Mouse (Mus musculus): ENCODE data around the gene Aanat. TPM values are rescaled to one million over a fixed set of nuclear protein-coding genes. Genes with fewer than 3 reads are reported as not detected.

Gene Aanat
- polyA plus RNA-seq, 1 experiment from 2014 or later = not detected

DNA sequence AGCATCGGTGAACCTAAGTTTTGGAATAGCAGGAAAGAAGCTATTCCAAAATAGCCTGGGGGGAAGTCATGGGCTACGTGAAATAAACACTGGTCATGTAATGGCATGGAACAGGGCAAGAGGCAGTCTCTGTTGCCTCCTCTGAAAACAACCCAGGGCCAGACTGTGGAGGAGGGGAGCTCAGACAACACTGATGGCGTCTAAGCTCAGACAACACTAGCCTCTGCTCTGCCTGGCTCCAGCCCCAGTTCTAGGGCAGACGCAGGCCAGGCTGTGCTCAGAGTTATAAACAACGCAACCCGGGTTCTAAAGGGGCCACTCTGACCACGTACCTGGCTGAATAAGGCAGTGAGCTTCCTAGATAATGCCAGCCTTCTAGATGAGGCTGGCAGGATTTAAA is 35.5 kb upstream of the Aanat start:
- WGBS = 42% methylated on average over 7 of the region's 7 CpGs
- no peak overlapping the region for H3K4me2 ChIP-seq (replicated peaks; ENCODE audit: low read depth, low read length)
- peaks cover 9% of the 10 kb centered on the region for H3K36me3 ChIP-seq (ENCODE audit: insufficient read depth, low read length)
- no peak overlapping the region for H3K27ac ChIP-seq (ENCODE audit: low read length)
- no peaks in the 10 kb centered on the region for H3K27me3 ChIP-seq (ENCODE audit: insufficient read depth, low read length)
- no peak overlapping the region for H3K4me3 ChIP-seq (ENCODE audit: low read length)
- H3K4me1 ChIP-seq (ENCODE audit: insufficient read depth, low read length) = peaks cover 22% of the 10 kb centered on the region
- H3K9me3 ChIP-seq (ENCODE audit: low read length) = no peaks in the 10 kb centered on the region
- ATAC-seq (ENCODE audit: low FRiP score, low TSS enrichment) = no peak
- H3K9ac ChIP-seq (replicated peaks; ENCODE audit: low read length) = no peak overlapping the region

DNA sequence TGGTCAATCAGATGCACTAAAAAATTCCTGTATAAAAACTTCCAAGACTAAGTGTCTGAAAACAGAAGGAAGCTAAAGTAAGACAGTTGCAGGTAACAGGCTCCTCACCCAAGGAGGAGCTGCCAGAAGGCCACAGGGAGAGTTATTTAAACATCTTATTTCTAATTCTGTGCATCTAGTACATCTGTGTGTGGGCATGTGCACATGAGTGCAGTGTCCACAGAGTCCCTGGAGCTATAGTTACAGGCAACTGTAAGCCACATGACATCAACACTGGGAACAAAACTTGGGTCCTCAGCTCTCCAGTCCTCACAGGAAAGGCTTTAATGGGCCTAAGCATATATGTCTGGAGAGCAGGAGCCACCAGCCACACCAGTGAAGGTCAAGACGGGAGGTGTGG is 34.0 kb upstream of the Aanat start:
- Histone ChIP-seq H3K9me3 (ENCODE audit: low read length) (no peaks in the 10 kb centered on the region), H3K9ac (replicated peaks; ENCODE audit: low read length) (no peak overlapping the region), H3K27ac (ENCODE audit: low read length) (no peak overlapping the region), H3K4me2 (replicated peaks; ENCODE audit: low read depth, low read length) (no peak overlapping the region), H3K4me3 (ENCODE audit: low read length) (no peak overlapping the region), H3K27me3 (ENCODE audit: insufficient read depth, low read length) (no peaks in the 10 kb centered on the region), H3K36me3 (ENCODE audit: insufficient read depth, low read length) (peaks cover 6% of the 10 kb centered on the region; the same call in 1 of the 2 replicates), H3K4me1 (ENCODE audit: insufficient read depth, low read length) (peaks cover 29% of the 10 kb centered on the region)
- ATAC-seq (ENCODE audit: low FRiP score, low TSS enrichment) = no peak
- WGBS = 35% methylated on average over 1 of the region's 1 CpGs

DNA sequence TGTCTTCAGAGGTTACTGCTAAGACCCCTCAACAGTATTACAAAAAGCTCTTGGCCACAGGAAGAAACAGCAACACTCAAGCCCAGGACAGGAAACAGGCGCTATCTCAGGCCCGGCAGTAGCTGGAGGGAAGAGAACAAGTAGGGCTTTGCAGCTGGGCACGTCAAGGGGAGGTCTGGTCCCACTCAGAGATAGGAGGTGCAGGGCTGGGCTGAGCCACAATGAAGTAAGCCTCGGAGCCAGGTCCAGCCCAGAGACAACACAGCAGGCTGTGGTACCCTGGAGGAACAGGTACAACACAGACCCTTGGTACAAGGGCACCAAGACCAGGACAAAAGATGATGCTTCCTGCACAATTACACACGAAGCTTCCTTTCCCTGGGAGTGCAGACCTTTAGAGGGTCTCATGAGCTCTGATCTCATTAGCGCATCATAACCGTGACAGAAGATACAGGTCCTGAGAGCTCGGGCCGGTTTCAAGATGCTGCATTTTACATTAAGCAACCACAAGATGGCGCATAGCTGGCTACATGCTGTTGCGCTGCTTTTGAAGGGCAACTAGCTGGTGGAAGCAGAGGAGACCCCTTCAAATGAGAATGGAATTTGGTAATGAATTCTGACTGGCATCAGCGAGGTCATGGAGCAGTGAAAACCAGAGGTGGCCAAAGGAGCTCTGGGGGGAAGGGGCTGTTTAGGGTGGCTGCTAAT is 31.9 kb upstream of the Aanat start:
- Histone ChIP-seq H3K36me3 (ENCODE audit: insufficient read depth, low read length) (no peaks in the 10 kb centered on the region), H3K9me3 (ENCODE audit: low read length) (no peaks in the 10 kb centered on the region), H3K9ac (replicated peaks; ENCODE audit: low read length) (no peak overlapping the region), H3K4me1 (ENCODE audit: insufficient read depth, low read length) (peaks cover 29% of the 10 kb centered on the region), H3K4me3 (ENCODE audit: low read length) (no peak overlapping the region), H3K27me3 (ENCODE audit: insufficient read depth, low read length) (no peaks in the 10 kb centered on the region), H3K27ac (ENCODE audit: low read length) (no peak overlapping the region), H3K4me2 (replicated peaks; ENCODE audit: low read depth, low read length) (no peak overlapping the region)
- ATAC-seq (ENCODE audit: low FRiP score, low TSS enrichment) = no peak
- 44% methylated on average over 12 of the region's 12 CpGs for WGBS

DNA sequence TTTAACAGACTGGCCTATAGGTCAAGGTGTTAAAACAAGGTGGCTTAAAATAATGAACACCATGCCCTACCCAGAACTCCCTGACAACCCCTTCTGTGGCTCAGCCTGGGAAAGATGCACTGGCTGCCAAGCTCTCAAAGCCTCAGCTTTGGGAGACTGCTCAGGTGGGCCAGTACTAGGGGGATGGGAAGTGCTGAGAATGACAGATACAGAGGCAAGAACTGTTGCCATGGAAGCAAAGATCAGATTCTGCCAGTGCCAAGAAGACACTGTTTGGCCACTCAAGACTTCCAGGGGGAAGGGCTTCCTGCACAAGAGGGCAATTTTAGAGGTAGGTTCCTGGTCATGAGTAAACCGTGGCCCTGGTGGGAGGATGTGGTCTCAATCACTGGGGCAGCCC is 30.7 kb upstream of the Aanat start:
- no peak overlapping the region for H3K4me2 ChIP-seq (replicated peaks; ENCODE audit: low read depth, low read length)
- no peak for ATAC-seq (ENCODE audit: low FRiP score, low TSS enrichment)
- no peaks in the 10 kb centered on the region for H3K36me3 ChIP-seq (ENCODE audit: insufficient read depth, low read length)
- H3K4me1 ChIP-seq (ENCODE audit: insufficient read depth, low read length) = peaks cover 25% of the 10 kb centered on the region
- H3K27ac ChIP-seq (ENCODE audit: low read length) = no peak overlapping the region
- H3K4me3 ChIP-seq (ENCODE audit: low read length) = no peak overlapping the region
- 18% methylated on average over 1 of the region's 1 CpGs for WGBS
- no peaks in the 10 kb centered on the region for H3K27me3 ChIP-seq (ENCODE audit: insufficient read depth, low read length)
- no peak overlapping the region for H3K9ac ChIP-seq (replicated peaks; ENCODE audit: low read length)
- H3K9me3 ChIP-seq (ENCODE audit: low read length) = no peaks in the 10 kb centered on the region

DNA sequence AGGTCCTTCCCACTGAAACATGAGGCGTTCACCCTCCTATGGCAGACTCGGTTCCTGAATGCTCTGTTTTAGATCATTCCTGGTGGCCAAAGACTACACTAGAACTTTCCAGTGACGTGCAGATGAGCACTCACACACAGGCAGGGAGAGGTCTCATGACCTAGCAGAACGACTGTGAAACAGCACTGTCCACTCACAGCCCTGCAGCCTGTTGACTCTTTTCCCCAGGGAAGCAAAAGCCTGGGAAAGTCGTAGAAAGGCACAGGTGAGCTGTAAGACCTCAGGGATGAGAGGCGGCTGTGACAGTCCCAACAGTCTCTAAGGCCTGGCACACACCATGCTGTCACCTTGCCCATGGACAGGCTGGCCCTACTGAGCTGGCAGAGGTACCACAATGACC is 29.9 kb upstream of the Aanat start:
- H3K27ac ChIP-seq (ENCODE audit: low read length) = no peak overlapping the region
- no peak for ATAC-seq (ENCODE audit: low FRiP score, low TSS enrichment)
- no peak overlapping the region for H3K4me3 ChIP-seq (ENCODE audit: low read length)
- no peak overlapping the region for H3K9ac ChIP-seq (replicated peaks; ENCODE audit: low read length)
- H3K36me3 ChIP-seq (ENCODE audit: insufficient read depth, low read length) = no peaks in the 10 kb centered on the region
- 44% methylated on average over 6 of the region's 6 CpGs for WGBS
- H3K27me3 ChIP-seq (ENCODE audit: insufficient read depth, low read length) = no peaks in the 10 kb centered on the region
- H3K4me2 ChIP-seq (replicated peaks; ENCODE audit: low read depth, low read length) = no peak overlapping the region
- H3K4me1 ChIP-seq (ENCODE audit: insufficient read depth, low read length) = peaks cover 18% of the 10 kb centered on the region
- H3K9me3 ChIP-seq (ENCODE audit: low read length) = no peaks in the 10 kb centered on the region

DNA sequence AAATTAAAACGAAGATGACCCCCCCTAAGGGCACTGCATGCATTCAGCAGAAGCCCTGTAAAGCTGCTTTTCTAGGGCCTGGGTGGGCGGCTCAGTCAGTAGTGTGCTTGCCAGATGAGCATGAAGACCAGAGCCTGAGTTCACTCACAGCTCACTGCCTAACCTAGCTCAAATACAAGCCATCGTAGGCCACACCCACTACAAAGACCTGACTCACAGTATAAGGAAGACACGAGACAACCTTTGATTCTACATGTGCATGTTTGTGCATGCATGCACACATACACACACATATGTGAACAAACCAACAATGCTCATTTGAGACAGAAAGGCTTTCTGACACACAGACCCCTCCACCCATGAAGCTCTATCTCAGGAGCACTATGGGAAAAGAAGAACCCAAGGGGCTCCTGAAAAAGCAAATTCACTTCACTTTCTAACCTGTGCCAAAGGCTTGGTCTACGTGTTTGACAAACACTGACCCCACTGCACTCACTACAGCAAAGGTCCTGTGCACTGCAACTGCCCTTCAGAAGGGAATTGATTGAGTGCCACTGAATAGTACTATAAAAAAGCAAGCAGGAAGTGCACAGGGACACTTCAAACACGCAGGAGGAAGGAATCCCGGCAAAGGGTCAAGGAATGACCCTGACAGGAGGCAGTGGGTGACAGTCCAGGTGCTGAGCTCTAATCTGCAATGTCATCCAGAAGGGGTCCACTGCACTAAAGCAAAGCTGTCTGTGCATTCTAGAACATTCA is 20.8 kb upstream of the Aanat start:
- no peaks in the 10 kb centered on the region for H3K27me3 ChIP-seq (ENCODE audit: insufficient read depth, low read length)
- no peak overlapping the region for H3K27ac ChIP-seq (ENCODE audit: low read length)
- no peak overlapping the region for H3K4me2 ChIP-seq (replicated peaks; ENCODE audit: low read depth, low read length)
- H3K36me3 ChIP-seq (ENCODE audit: insufficient read depth, low read length) = no peaks in the 10 kb centered on the region
- H3K4me1 ChIP-seq (ENCODE audit: insufficient read depth, low read length) = peaks cover 4% of the 10 kb centered on the region; the same call in 1 of the 2 replicates
- ATAC-seq (ENCODE audit: low FRiP score, low TSS enrichment) = no peak
- H3K4me3 ChIP-seq (ENCODE audit: low read length) = no peak overlapping the region
- no peak overlapping the region for H3K9ac ChIP-seq (replicated peaks; ENCODE audit: low read length)
- WGBS = 43% methylated on average over 7 of the region's 7 CpGs
- no peaks in the 10 kb centered on the region for H3K9me3 ChIP-seq (ENCODE audit: low read length)

DNA sequence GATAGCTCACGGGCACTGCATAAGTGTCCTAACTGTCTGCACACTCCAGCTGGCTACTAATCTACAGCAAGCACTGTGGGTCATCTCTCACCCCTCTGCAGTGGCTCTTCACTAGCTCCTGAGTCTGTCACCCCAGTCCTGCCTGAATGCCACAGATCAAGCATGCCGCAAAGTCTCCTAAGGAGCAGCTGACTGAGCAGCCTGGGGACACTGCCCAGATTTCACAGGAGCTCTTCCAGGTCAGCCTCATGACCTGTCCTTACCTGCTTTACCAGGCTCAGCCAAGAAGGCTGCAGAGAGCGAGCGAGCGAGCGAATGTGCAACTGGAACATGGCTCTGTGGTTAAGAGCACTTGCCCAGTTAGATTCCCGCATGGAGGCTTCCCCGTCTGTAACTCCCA is 18.7 kb upstream of the Aanat start:
- H3K4me3 ChIP-seq (ENCODE audit: low read length) = no peak overlapping the region
- H3K9ac ChIP-seq (replicated peaks; ENCODE audit: low read length) = no peak overlapping the region
- peaks cover 9% of the 10 kb centered on the region; the same call in 1 of the 2 replicates for H3K4me1 ChIP-seq (ENCODE audit: insufficient read depth, low read length)
- no peak overlapping the region for H3K4me2 ChIP-seq (replicated peaks; ENCODE audit: low read depth, low read length)
- no peak overlapping the region for H3K27ac ChIP-seq (ENCODE audit: low read length)
- H3K27me3 ChIP-seq (ENCODE audit: insufficient read depth, low read length) = no peaks in the 10 kb centered on the region
- H3K9me3 ChIP-seq (ENCODE audit: low read length) = no peaks in the 10 kb centered on the region
- 87% methylated on average over 8 of the region's 8 CpGs for WGBS
- H3K36me3 ChIP-seq (ENCODE audit: insufficient read depth, low read length) = no peaks in the 10 kb centered on the region
- no peak for ATAC-seq (ENCODE audit: low FRiP score, low TSS enrichment)

DNA sequence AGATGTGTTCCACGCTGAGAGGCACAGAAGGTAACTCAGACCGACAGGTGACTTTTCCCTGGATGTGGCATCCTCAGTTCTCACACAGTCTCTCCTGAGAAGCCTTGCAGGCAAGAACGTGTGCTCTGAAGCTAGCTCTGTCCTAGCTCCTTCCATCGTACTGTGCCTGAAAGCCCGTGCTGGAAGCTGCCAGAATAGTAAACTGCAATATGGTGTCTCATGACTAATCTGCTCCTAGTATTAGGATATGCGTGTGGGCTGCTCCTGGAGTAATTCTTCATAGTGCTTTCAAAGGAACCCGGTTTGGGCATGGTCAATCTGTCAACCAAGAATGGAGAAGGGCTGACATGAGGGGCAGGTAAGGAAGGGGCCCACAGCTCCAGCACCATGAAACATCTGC is 15.4 kb upstream of the Aanat start:
- no peak for ATAC-seq (ENCODE audit: low FRiP score, low TSS enrichment)
- Histone ChIP-seq H3K27ac (ENCODE audit: low read length) (no peak overlapping the region), H3K9ac (replicated peaks; ENCODE audit: low read length) (no peak overlapping the region), H3K27me3 (ENCODE audit: insufficient read depth, low read length) (no peaks in the 10 kb centered on the region), H3K4me1 (ENCODE audit: insufficient read depth, low read length) (peaks cover 27% of the 10 kb centered on the region), H3K9me3 (ENCODE audit: low read length) (no peaks in the 10 kb centered on the region), H3K4me3 (ENCODE audit: low read length) (no peak overlapping the region), H3K36me3 (ENCODE audit: insufficient read depth, low read length) (no peaks in the 10 kb centered on the region), H3K4me2 (replicated peaks; ENCODE audit: low read depth, low read length) (no peak overlapping the region)
- 79% methylated on average over 7 of the region's 7 CpGs for WGBS

DNA sequence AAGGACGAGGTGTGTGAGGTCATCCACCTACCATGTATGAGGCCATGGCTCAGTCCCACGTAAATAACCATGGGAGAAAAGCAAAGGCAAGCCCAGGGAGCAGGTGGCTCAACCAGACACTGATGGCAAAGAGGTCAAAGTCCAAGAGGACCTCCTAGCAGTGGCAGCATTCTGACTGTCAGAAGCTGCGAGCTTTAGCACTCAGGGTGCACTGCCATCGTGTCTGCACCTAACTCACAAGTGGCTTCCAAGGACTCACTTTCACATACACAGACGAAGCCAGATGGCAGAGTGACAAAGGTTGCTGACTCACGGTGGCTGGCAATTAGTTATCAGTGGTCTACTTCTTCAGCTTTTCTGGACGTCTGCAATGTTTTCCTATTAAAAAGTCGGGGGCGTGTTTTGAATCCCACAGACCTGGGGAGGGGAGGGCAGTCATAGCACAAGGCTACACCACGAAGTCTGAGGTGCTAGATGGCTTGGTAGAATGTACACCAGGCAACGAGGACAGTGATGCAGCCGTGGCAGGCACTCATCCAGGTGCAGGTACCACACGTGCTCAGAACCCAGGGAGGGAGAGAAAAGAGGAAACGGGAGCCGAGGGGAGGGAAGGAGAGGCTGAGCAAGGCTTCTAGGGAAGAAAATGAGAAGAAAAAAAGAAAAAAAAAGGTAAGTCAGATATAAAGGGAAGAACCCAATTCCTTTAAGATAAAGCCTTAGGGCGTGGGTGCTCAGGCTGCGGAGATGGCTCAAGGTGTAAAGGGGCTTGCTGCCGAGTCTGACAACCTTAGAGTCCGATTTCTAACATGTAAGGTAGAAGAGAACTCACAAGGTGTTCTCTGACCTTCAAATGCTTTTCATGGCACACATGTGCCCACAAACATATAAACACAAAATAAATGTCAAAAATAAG is 14.2 kb upstream of the Aanat start:
- Histone ChIP-seq H3K4me2 (replicated peaks; ENCODE audit: low read depth, low read length) (no peak overlapping the region), H3K27ac (ENCODE audit: low read length) (no peak overlapping the region), H3K9ac (replicated peaks; ENCODE audit: low read length) (no peak overlapping the region), H3K9me3 (ENCODE audit: low read length) (no peaks in the 10 kb centered on the region), H3K4me1 (ENCODE audit: insufficient read depth, low read length) (peaks cover 29% of the 10 kb centered on the region), H3K36me3 (ENCODE audit: insufficient read depth, low read length) (no peaks in the 10 kb centered on the region), H3K27me3 (ENCODE audit: insufficient read depth, low read length) (no peaks in the 10 kb centered on the region), H3K4me3 (ENCODE audit: low read length) (no peak overlapping the region)
- no peak for ATAC-seq (ENCODE audit: low FRiP score, low TSS enrichment)
- WGBS = 66% methylated on average over 19 of the region's 19 CpGs

Data from kidney, embryonic 16.5 days (tissue).